ENCODE assay signal across 12 mouse cellular contexts in the genomic region with DNA sequence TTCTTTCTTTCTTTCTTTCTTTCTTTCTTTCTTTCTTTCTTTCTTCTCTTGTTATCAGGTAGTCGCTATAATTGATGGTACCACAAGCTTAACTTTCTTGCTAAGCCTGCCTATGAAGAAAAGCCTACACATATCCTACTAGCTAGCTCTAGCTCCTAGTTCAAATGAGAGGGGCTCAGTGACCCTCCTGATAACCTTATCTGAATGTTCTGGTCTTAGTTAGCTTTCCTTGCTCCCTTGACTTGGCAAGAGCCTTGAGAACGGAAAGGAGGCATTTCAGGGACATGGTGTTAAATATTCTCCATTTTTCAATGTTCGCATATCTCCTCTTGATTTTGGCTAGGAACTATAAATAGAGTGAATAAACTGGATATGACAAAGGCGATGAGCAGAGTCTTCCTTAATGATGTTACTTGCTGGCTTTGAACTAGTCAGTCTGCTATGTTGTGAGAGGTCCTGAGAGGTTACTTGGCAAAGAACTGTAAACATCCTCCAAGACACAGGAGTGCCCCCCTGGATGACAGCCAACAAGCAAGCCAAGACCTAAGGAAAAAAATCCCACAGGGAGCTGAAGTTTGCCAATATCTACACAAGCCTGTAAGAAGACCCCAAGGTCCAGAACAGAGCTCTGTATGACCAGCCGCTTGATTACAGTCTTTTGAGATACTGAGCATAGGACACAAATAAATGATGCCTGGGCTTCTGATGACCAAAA.
DNase-seq lines count a peak whose midpoint lies in the region; ATAC-seq lines count a peak whose summit lies in the region.
"Had no signal": no experiment of that assay in that cellular context is flagged by ENCODE, and none has a peak within 500 bp of the region (broad histone marks: within the 10 kb centered on the region; RNA-seq: fewer than 3 reads in every experiment).

No protein-coding gene starts in this region.

- no peak overlapping the region for H3K4me3 ChIP-seq in intestine, embryonic 15.5 days (replicated peaks)
- no peak overlapping the region for H3K4me3 ChIP-seq in intestine, embryonic 16.5 days (ENCODE audit: low read length)
- no peak overlapping the region for H3K4me3 ChIP-seq in heart, embryonic 15.5 days
- H3K4me3 ChIP-seq in lung, embryonic 16.5 days (ENCODE audit: low read length), result no peak overlapping the region
- H3K4me3 ChIP-seq: forebrain, embryonic 13.5 days; limb, embryonic 15.5 days; megakaryocyte, embryonic 14.5 days had no signal

- peak; percentile 19 to 33 for DNase-seq in adrenal gland, adult (ENCODE audit: inconsistent age in 2 of 2, low spot score in 1 of 2)
- DNase-seq in adrenal gland, adult 18-20 months (ENCODE audit: low spot score in 2 of 2), result no peak
- no peak for DNase-seq in layer of hippocampus, postnatal 36 days
- no peak for DNase-seq in urinary bladder, postnatal 36 days (ENCODE audit: low spot score in 2 of 2)
- DNase-seq: gastrocnemius, postnatal 25 days had no signal

- ATAC-seq in intestine, embryonic 15.5 days, result 0 out of 2 replicates have a peak, but pooled peaks have one; percentile 28
- no peak for ATAC-seq in intestine, embryonic 16.5 days
- ATAC-seq in heart, embryonic 15.5 days (replicated peaks; ENCODE audit: insufficient number of reproducible peaks, insufficient read depth, low FRiP score, low read depth), result peak; percentile 53; the same call in 1 of the 2 replicates
- ATAC-seq in lung, embryonic 16.5 days (ENCODE audit: low read depth), result peak; percentile 96
- ATAC-seq: forebrain, embryonic 13.5 days had no signal

- 61% methylated on average over 5 of the region's 5 CpGs for WGBS in intestine, embryonic 15.5 days
- 71% methylated on average over 5 of the region's 5 CpGs for WGBS in intestine, embryonic 16.5 days
- 54% methylated on average over 5 of the region's 5 CpGs for WGBS in heart, embryonic 15.5 days
- 39% methylated on average over 5 of the region's 5 CpGs for WGBS in lung, embryonic 16.5 days

- no peaks in the 10 kb centered on the region for H3K4me1 ChIP-seq in intestine, embryonic 15.5 days (replicated peaks)
- no peaks in the 10 kb centered on the region for H3K4me1 ChIP-seq in intestine, embryonic 16.5 days (ENCODE audit: control insufficient read depth, insufficient read depth, low read length)
- H3K4me1 ChIP-seq in heart, embryonic 15.5 days (replicated peaks), result no peaks in the 10 kb centered on the region
- H3K4me1 ChIP-seq in lung, embryonic 16.5 days (replicated peaks; ENCODE audit: control insufficient read depth, insufficient read depth, low read length), result peaks cover 5% of the 10 kb centered on the region; the same call in 1 of the 2 replicates
- H3K4me1 ChIP-seq: megakaryocyte, embryonic 14.5 days had no signal

- no peak overlapping the region for H3K27ac ChIP-seq in intestine, embryonic 15.5 days
- H3K27ac ChIP-seq in intestine, embryonic 16.5 days (ENCODE audit: low read length), result no peak overlapping the region
- no peak overlapping the region for H3K27ac ChIP-seq in heart, embryonic 15.5 days
- peak overlapping the region; percentile 66 for H3K27ac ChIP-seq in lung, embryonic 16.5 days (ENCODE audit: low read length)
- H3K27ac ChIP-seq: forebrain, embryonic 13.5 days; limb, embryonic 15.5 days had no signal

- no peak overlapping the region for H3K9ac ChIP-seq in intestine, embryonic 15.5 days
- H3K9ac ChIP-seq in intestine, embryonic 16.5 days (ENCODE audit: low read depth, low read length), result no peak overlapping the region
- no peak overlapping the region for H3K9ac ChIP-seq in heart, embryonic 15.5 days
- no peak overlapping the region for H3K9ac ChIP-seq in lung, embryonic 16.5 days (ENCODE audit: low read length)
- H3K9ac ChIP-seq: forebrain, embryonic 13.5 days; limb, embryonic 15.5 days had no signal

- no peaks in the 10 kb centered on the region for H3K36me3 ChIP-seq in intestine, embryonic 15.5 days
- no peaks in the 10 kb centered on the region for H3K36me3 ChIP-seq in intestine, embryonic 16.5 days (ENCODE audit: control insufficient read depth, insufficient read depth, low read length)
- no peaks in the 10 kb centered on the region for H3K36me3 ChIP-seq in heart, embryonic 15.5 days
- no peaks in the 10 kb centered on the region for H3K36me3 ChIP-seq in lung, embryonic 16.5 days (ENCODE audit: control insufficient read depth, insufficient read depth, low read length)
- H3K36me3 ChIP-seq: limb, embryonic 15.5 days had no signal

- H3K9me3 ChIP-seq in intestine, embryonic 15.5 days, result no peaks in the 10 kb centered on the region
- no peaks in the 10 kb centered on the region for H3K9me3 ChIP-seq in intestine, embryonic 16.5 days (ENCODE audit: control insufficient read depth, low read length)
- H3K9me3 ChIP-seq in heart, embryonic 15.5 days (replicated peaks), result no peaks in the 10 kb centered on the region
- H3K9me3 ChIP-seq in lung, embryonic 16.5 days (ENCODE audit: control insufficient read depth, low read length), result no peaks in the 10 kb centered on the region
- H3K9me3 ChIP-seq: forebrain, embryonic 13.5 days; limb, embryonic 15.5 days had no signal

- H3K27me3 ChIP-seq in intestine, embryonic 15.5 days (replicated peaks), result no peaks in the 10 kb centered on the region
- no peaks in the 10 kb centered on the region for H3K27me3 ChIP-seq in intestine, embryonic 16.5 days (replicated peaks; ENCODE audit: control insufficient read depth, insufficient read depth, low read length)
- no peaks in the 10 kb centered on the region for H3K27me3 ChIP-seq in heart, embryonic 15.5 days
- no peaks in the 10 kb centered on the region for H3K27me3 ChIP-seq in lung, embryonic 16.5 days (ENCODE audit: control insufficient read depth, insufficient read depth, low read depth, low read length)
- H3K27me3 ChIP-seq: forebrain, embryonic 13.5 days; limb, embryonic 15.5 days; megakaryocyte, embryonic 14.5 days had no signal

- H3K4me2 ChIP-seq in intestine, embryonic 15.5 days (replicated peaks), result no peak overlapping the region
- no peak overlapping the region for H3K4me2 ChIP-seq in intestine, embryonic 16.5 days (ENCODE audit: low read depth, low read length)
- no peak overlapping the region for H3K4me2 ChIP-seq in heart, embryonic 15.5 days
- H3K4me2 ChIP-seq in lung, embryonic 16.5 days (ENCODE audit: low read depth, low read length), result no peak overlapping the region
- H3K4me2 ChIP-seq: forebrain, embryonic 13.5 days; limb, embryonic 15.5 days had no signal

Comparison
In these comparisons a context has a peak if more than half of its experiments do, and no peak if none do; other contexts are left out.
1. DNase-seq: peak in adrenal gland, adult (2 of 2); none in adrenal gland, adult 18-20 months (0 of 2), layer of hippocampus, postnatal 36 days (0 of 2) and urinary bladder, postnatal 36 days (0 of 2).